Comparison of ENCODE assay signal across 8 mouse cellular contexts in genomic region chr1:191573906-191574639, GRCm38 (mm10). TPM values are rescaled to one million over a fixed set of nuclear protein-coding genes. Genes with fewer than 3 reads are reported as not detected.
DNase-seq lines count a peak whose midpoint lies in the region; ATAC-seq and TF ChIP-seq lines count a peak whose summit lies in the region.

No protein-coding gene starts in this region.

- DNase-seq in cerebellum, adult 9-10 months: peak; percentile 17
- DNase-seq in cerebellum, postnatal 36 days: no peak
- DNase-seq in 416B (ENCODE audit: low read depth): peak; percentile 43
- DNase-seq in embryonic facial prominence, embryonic 10.5 days (ENCODE audit: low spot score): peak; percentile 38
- DNase-seq in limb, embryonic 14.5 days (ENCODE audit: low spot score): peak; percentile 15
- DNase-seq in adrenal gland, postnatal 25 days: no peak
- DNase-seq in gastrocnemius, postnatal 10 days: no peak

- H3K4me3 ChIP-seq in embryonic facial prominence, embryonic 10.5 days: peak overlapping the region; percentile 94
- H3K4me3 ChIP-seq in limb, embryonic 14.5 days (replicated peaks; ENCODE audit: low read length): peak overlapping the region; percentile 89
- peak overlapping the region; percentile 82 for H3K4me3 ChIP-seq in stomach, embryonic 14.5 days (ENCODE audit: low read depth, low read length)

- peaks cover 36% of the 10 kb centered on the region for H3K4me1 ChIP-seq in embryonic facial prominence, embryonic 10.5 days
- H3K4me1 ChIP-seq in limb, embryonic 14.5 days (ENCODE audit: control insufficient read depth, insufficient read depth, low read length): peaks cover 22% of the 10 kb centered on the region
- H3K4me1 ChIP-seq in stomach, embryonic 14.5 days (ENCODE audit: control insufficient read depth, insufficient read depth, low read length): peaks cover 19% of the 10 kb centered on the region

- no peaks in the 10 kb centered on the region for H3K27me3 ChIP-seq in embryonic facial prominence, embryonic 10.5 days (replicated peaks; ENCODE audit: low read depth, poor library complexity, severe bottlenecking)
- no peaks in the 10 kb centered on the region for H3K27me3 ChIP-seq in limb, embryonic 14.5 days (ENCODE audit: control insufficient read depth, insufficient read depth, low read length)
- H3K27me3 ChIP-seq in stomach, embryonic 14.5 days (ENCODE audit: control insufficient read depth, insufficient read depth, low read length): no peaks in the 10 kb centered on the region

- H3K27ac ChIP-seq in embryonic facial prominence, embryonic 10.5 days (replicated peaks): peak overlapping the region; percentile 95
- H3K27ac ChIP-seq in limb, embryonic 14.5 days (replicated peaks; ENCODE audit: low read depth, low read length): peak overlapping the region; percentile 92
- peak overlapping the region; percentile 98 for H3K27ac ChIP-seq in stomach, embryonic 14.5 days (ENCODE audit: low read length)

- peak overlapping the region; percentile 76 for H3K9ac ChIP-seq in limb, embryonic 14.5 days (ENCODE audit: low read depth, low read length, severe bottlenecking)
- H3K9ac ChIP-seq in stomach, embryonic 14.5 days (replicated peaks; ENCODE audit: low read depth, low read length): peak overlapping the region; percentile 82

- no peak for ATAC-seq in limb, embryonic 14.5 days (ENCODE audit: low FRiP score, low read depth)
- ATAC-seq in stomach, embryonic 14.5 days (ENCODE audit: insufficient number of reproducible peaks, insufficient read depth, low FRiP score, low read depth): no peak

- TF ChIP-seq POLR2A in limb, embryonic 14.5 days (IDR thresholded peaks at IDR 0.05; ENCODE audit: borderline replicate concordance, extremely low read depth, insufficient read depth, insufficient read length): no peak

- peak overlapping the region; percentile 64 for H3K4me2 ChIP-seq in limb, embryonic 14.5 days (replicated peaks; ENCODE audit: low read depth, low read length, severe bottlenecking)
- H3K4me2 ChIP-seq in stomach, embryonic 14.5 days (replicated peaks; ENCODE audit: low read depth, low read length): peak overlapping the region; percentile 79

- H3K36me3 ChIP-seq in embryonic facial prominence, embryonic 10.5 days (replicated peaks): peaks cover 48% of the 10 kb centered on the region
- peaks cover 4% of the 10 kb centered on the region for H3K36me3 ChIP-seq in limb, embryonic 14.5 days (ENCODE audit: control insufficient read depth, insufficient read depth, low read length)
- no peaks in the 10 kb centered on the region; the same call in 1 of the 2 replicates for H3K36me3 ChIP-seq in stomach, embryonic 14.5 days (ENCODE audit: control insufficient read depth, insufficient read depth, low read length)

- H3K9me3 ChIP-seq in embryonic facial prominence, embryonic 10.5 days: no peaks in the 10 kb centered on the region
- no peaks in the 10 kb centered on the region for H3K9me3 ChIP-seq in limb, embryonic 14.5 days (ENCODE audit: control insufficient read depth, low read length)
- no peaks in the 10 kb centered on the region for H3K9me3 ChIP-seq in stomach, embryonic 14.5 days (ENCODE audit: control insufficient read depth, low read depth, low read length)

- 4% methylated on average over 13 of the region's 13 CpGs for WGBS in embryonic facial prominence, embryonic 10.5 days
- under 1% methylated on average over 13 of the region's 13 CpGs for WGBS in limb, embryonic 14.5 days
- under 1% methylated on average over 13 of the region's 13 CpGs for WGBS in stomach, embryonic 14.5 days

RNA-seq across cellular contexts. Expression of gene Dtl, which starts 1.3 kb away (rescaled TPM):
- polyA plus RNA-seq in embryonic facial prominence, embryonic 10.5 days (2016; fragmentation: Nextera tagmentation; extraction: Ambion mirVana): 87.4 and 88.6 TPM in 2 replicates
- 27.3 and 30.0 TPM in 2 replicates for polyA plus RNA-seq in limb, embryonic 14.5 days (2012; rRNA removed)
- 42.9 and 47.0 TPM in 2 replicates for polyA plus RNA-seq in limb, embryonic 14.5 days (2014; fragmentation: Nextera tagmentation; extraction: Ambion mirVana)
- 61.5 and 62.7 TPM in 2 replicates for polyA plus RNA-seq in stomach, embryonic 14.5 days (2014; fragmentation: Nextera tagmentation; extraction: Ambion mirVana)
- 4.6 and 5.3 TPM in 2 replicates for total RNA-seq in adrenal gland, postnatal 25 days (2021)
- total RNA-seq in gastrocnemius, postnatal 10 days (2021): 1 to 10 TPM; 3.4 to 5.7 TPM

RNA-seq across cellular contexts. Expression of gene Ints7, which starts 1.4 kb away (rescaled TPM):
- polyA plus RNA-seq in embryonic facial prominence, embryonic 10.5 days (2016; fragmentation: Nextera tagmentation; extraction: Ambion mirVana): 80.2 and 82.2 TPM in 2 replicates
- 61.8 and 72.5 TPM in 2 replicates for polyA plus RNA-seq in limb, embryonic 14.5 days (2012; rRNA removed)
- polyA plus RNA-seq in limb, embryonic 14.5 days (2014; fragmentation: Nextera tagmentation; extraction: Ambion mirVana): 39.9 and 46.1 TPM in 2 replicates
- 60.6 and 63.4 TPM in 2 replicates for polyA plus RNA-seq in stomach, embryonic 14.5 days (2014; fragmentation: Nextera tagmentation; extraction: Ambion mirVana)
- 28.3 and 43.2 TPM in 2 replicates for total RNA-seq in adrenal gland, postnatal 25 days (2021)
- total RNA-seq in gastrocnemius, postnatal 10 days (2021): 10 to 100 TPM; 11.9 to 17.7 TPM

Comparison
In these comparisons a context has a peak if more than half of its experiments do, and no peak if none do; other contexts are left out.
1. DNase-seq: peak in cerebellum, adult 9-10 months (single experiment), 416B (single experiment), embryonic facial prominence, embryonic 10.5 days (single experiment) and limb, embryonic 14.5 days (single experiment); none in cerebellum, postnatal 36 days (0 of 2), adrenal gland, postnatal 25 days (single experiment) and gastrocnemius, postnatal 10 days (single experiment).
2. Peak in every context shown above with its lines, with median percentiles within 50 percentile points of each other: H3K27ac ChIP-seq and H3K4me3 ChIP-seq.